Mouse (Mus musculus) ES-Bruce4 (cell line): ENCODE data around the gene Baiap2l1. TPM values are rescaled to one million over a fixed set of nuclear protein-coding genes. Genes with fewer than 3 reads are reported as not detected.

Experiments
- H3K27ac ChIP-seq: 2 replicates; pipeline ENCODE4 v1.5.1; 2012; ENCODE audit warnings: low read length, inconsistent platforms; ENCODE audit not compliant: insufficient read depth
- H3K27me3 ChIP-seq: 2 replicates; pipeline ENCODE4 v1.6.1; 2012; ENCODE audit warnings: mild to moderate bottlenecking, low read length, inconsistent platforms; ENCODE audit not compliant: control insufficient read depth, poor library complexity, insufficient read depth, severe bottlenecking
- H3K36me3 ChIP-seq: 2 replicates; pipeline ENCODE4 v1.6.1; 2012; ENCODE audit warnings: inconsistent platforms, mild to moderate bottlenecking, low read length, moderate library complexity; ENCODE audit not compliant: control insufficient read depth, poor library complexity, insufficient read depth, severe bottlenecking
- H3K4me1 ChIP-seq: one replicate; pipeline ENCODE4 v1.8.1; 2011; ENCODE audit warnings: low read length; ENCODE audit not compliant: control insufficient read depth, insufficient read depth
- H3K4me3 ChIP-seq: 2 replicates; pipeline ENCODE4 v1.5.1; 2011; ENCODE audit warnings: low read depth, mild to moderate bottlenecking, low read length
- H3K9ac ChIP-seq: 2 replicates; pipeline ENCODE4 v1.6.1; 2012; ENCODE audit warnings: low read depth, mild to moderate bottlenecking, inconsistent platforms; ENCODE audit not compliant: poor library complexity, severe bottlenecking
- H3K9me3 ChIP-seq: replicated peaks from 2 replicates; pipeline ENCODE4 v1.6.1; 2012; ENCODE audit warnings: mild to moderate bottlenecking, low read length, inconsistent platforms; ENCODE audit not compliant: control insufficient read depth, poor library complexity, insufficient read depth, severe bottlenecking
- CTCF ChIP-seq: IDR thresholded peaks from one replicate; pipeline ENCODE4 v1.8.1; 2011; ENCODE audit warnings: low read depth, low read length
- EP300 ChIP-seq: IDR thresholded peaks from 2 replicates; pipeline ENCODE4 v1.6.1; 2011; ENCODE audit warnings: low read depth, low read length; ENCODE audit not compliant: insufficient read depth
- POLR2A ChIP-seq: IDR thresholded peaks from one replicate; pipeline ENCODE4 v1.8.1; 2011; ENCODE audit warnings: low read length; ENCODE audit not compliant: insufficient read depth
- polyA plus RNA-seq: library from polyadenylated mRNA; stranded (reverse); fragments of >200 nt; gene quantifications from 2 replicates; pipeline ENCODE4 v1.2.4, GENCODE M21; 2011; ENCODE audit warnings: low read depth; ENCODE audit not compliant: missing spikeins, insufficient read depth, insufficient read length

The Baiap2l1 gene
- polyA plus RNA-seq, 1 experiment: 18.2 TPM

GRCm38 (mm10) chr5:144261829-144262228 lies 96.1 kb downstream of the Baiap2l1 start:
- no peak for TF ChIP-seq CTCF
- no peak for TF ChIP-seq EP300
- no peak for TF ChIP-seq POLR2A
- 0 out of 2 replicates have a peak, but pooled peaks cover 2% of the 10 kb centered on the region for H3K36me3 ChIP-seq
- H3K4me3 ChIP-seq: no peak overlapping the region
- H3K4me1 ChIP-seq: peaks cover 12% of the 10 kb centered on the region
- H3K9me3 ChIP-seq: no peaks in the 10 kb centered on the region
- H3K27ac ChIP-seq: no peak overlapping the region
- H3K27me3 ChIP-seq: no peaks in the 10 kb centered on the region
- no peak overlapping the region for H3K9ac ChIP-seq

GRCm38 (mm10) chr5:144261309-144261708 lies 96.6 kb downstream of the Baiap2l1 start:
- Histone ChIP-seq H3K9me3 (no peaks in the 10 kb centered on the region), H3K27me3 (no peaks in the 10 kb centered on the region), H3K36me3 (no peaks in the 10 kb centered on the region), H3K27ac (no peak overlapping the region), H3K9ac (no peak overlapping the region), H3K4me1 (peaks cover 15% of the 10 kb centered on the region), H3K4me3 (no peak overlapping the region)
- no peak for TF ChIP-seq CTCF
- TF ChIP-seq EP300: no peak
- no peak for TF ChIP-seq POLR2A

- Histone ChIP-seq H3K27ac (no peak overlapping the region), H3K9me3 (no peaks in the 10 kb centered on the region), H3K27me3 (no peaks in the 10 kb centered on the region), H3K4me1 (peaks cover 15% of the 10 kb centered on the region), H3K9ac (no peak overlapping the region), H3K36me3 (no peaks in the 10 kb centered on the region), H3K4me3 (no peak overlapping the region)
- TF ChIP-seq EP300 (no peak), CTCF (no peak), POLR2A (no peak)
Observed at GRCm38 (mm10) chr5:144260464-144260863, 97.4 kb downstream of the Baiap2l1 start.

- Histone ChIP-seq H3K36me3 (no peaks in the 10 kb centered on the region), H3K27me3 (no peaks in the 10 kb centered on the region), H3K4me3 (no peak overlapping the region), H3K9ac (no peak overlapping the region), H3K9me3 (no peaks in the 10 kb centered on the region), H3K4me1 (peaks cover 15% of the 10 kb centered on the region), H3K27ac (no peak overlapping the region)
- no peak for TF ChIP-seq POLR2A
- TF ChIP-seq EP300: no peak
- no peak for TF ChIP-seq CTCF
Observed at GRCm38 (mm10) chr5:144259228-144259627, 98.7 kb downstream of the Baiap2l1 start.

- TF ChIP-seq CTCF: no peak
- TF ChIP-seq EP300: no peak
- no peak for TF ChIP-seq POLR2A
- Histone ChIP-seq H3K4me1 (peaks cover 17% of the 10 kb centered on the region), H3K27ac (no peak overlapping the region), H3K9ac (no peak overlapping the region), H3K4me3 (no peak overlapping the region), H3K36me3 (no peaks in the 10 kb centered on the region), H3K9me3 (no peaks in the 10 kb centered on the region), H3K27me3 (no peaks in the 10 kb centered on the region)
Observed at GRCm38 (mm10) chr5:144258687-144259086, 99.2 kb downstream of the Baiap2l1 start.

- peaks cover 17% of the 10 kb centered on the region for H3K4me1 ChIP-seq
- H3K4me3 ChIP-seq: no peak overlapping the region
- H3K27ac ChIP-seq: no peak overlapping the region
- TF ChIP-seq POLR2A: no peak
- TF ChIP-seq EP300: no peak
- no peak for TF ChIP-seq CTCF
- H3K9ac ChIP-seq: no peak overlapping the region
- no peaks in the 10 kb centered on the region for H3K9me3 ChIP-seq
- H3K36me3 ChIP-seq: no peaks in the 10 kb centered on the region
- no peaks in the 10 kb centered on the region for H3K27me3 ChIP-seq
Observed at GRCm38 (mm10) chr5:144258131-144258611, 99.7 kb downstream of the Baiap2l1 start.
